Mouse (Mus musculus): ENCODE measurements around the gene Ror2.

- no peak for TF ChIP-seq EP300 (IDR thresholded peaks at IDR 0.05; ENCODE audit: low read depth)
- TF ChIP-seq CTCF (IDR thresholded peaks at IDR 0.05; ENCODE audit: low read depth), result no peak
These were observed 107.3 kb downstream of the Ror2 start for GRCm38 (mm10) chr13:53178594-53178993.

Data from liver, postnatal 0 days (tissue).